Mouse (Mus musculus) left cerebral cortex, postnatal 25 days (tissue): ENCODE results near the gene Cers2. TPM values are rescaled to one million over a fixed set of nuclear protein-coding genes. Genes with fewer than 3 reads are reported as not detected.
"Not testable (repeated sequence)": the region's sequence is repeated elsewhere in the genome, so short reads cannot be mapped to it uniquely, and the experiment has no call there.

Source experiments
- DNase-seq, 2 experiments: peaks; one replicate each; pipeline ENCODE4 v3.0.0; 2022; ENCODE audit warnings: low spot score in 2 of 2, mixed read lengths in 1 of 2
- intact Hi-C: fragments of 180-260 bp; cut with DNase I; formaldehyde crosslinking; loops from one replicate; pipeline ENCODE4 v1.15.1; 2025
- total RNA-seq, 2 experiments: library from RNA; stranded (reverse); gene quantifications; 2 replicates each; pipeline ENCODE4 v1.2.3; 2021

Cers2 gene
- total RNA-seq, 2 experiments from 2014 or later: 44.5 to 48.9 TPM

DNA sequence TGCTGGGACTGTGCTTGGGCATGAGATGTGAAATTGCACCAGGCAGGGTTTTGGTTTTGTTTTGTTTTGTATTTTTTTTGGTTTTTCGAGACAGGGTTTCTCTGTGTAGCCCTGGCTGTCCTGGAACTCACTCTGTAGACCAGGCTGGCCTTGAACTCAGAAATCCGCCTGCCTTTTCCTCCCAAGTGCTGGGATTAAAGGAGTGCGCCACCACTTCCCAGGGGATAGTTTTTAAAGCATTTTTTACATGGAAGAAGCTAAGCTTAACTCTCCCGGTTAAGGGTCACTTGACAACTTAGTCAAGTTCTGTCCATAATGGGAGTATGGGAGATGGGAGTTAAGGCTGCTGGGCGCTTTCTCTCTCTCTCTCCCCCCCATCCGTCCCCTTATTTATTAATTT, 516 bp upstream of the Cers2 start:
- DNase-seq: no peak
- intact Hi-C loops: loop anchor here (2.0 kb wide), 1 partner anchor 31 kb away; the partner anchor contains the start of gene Prune1

DNA sequence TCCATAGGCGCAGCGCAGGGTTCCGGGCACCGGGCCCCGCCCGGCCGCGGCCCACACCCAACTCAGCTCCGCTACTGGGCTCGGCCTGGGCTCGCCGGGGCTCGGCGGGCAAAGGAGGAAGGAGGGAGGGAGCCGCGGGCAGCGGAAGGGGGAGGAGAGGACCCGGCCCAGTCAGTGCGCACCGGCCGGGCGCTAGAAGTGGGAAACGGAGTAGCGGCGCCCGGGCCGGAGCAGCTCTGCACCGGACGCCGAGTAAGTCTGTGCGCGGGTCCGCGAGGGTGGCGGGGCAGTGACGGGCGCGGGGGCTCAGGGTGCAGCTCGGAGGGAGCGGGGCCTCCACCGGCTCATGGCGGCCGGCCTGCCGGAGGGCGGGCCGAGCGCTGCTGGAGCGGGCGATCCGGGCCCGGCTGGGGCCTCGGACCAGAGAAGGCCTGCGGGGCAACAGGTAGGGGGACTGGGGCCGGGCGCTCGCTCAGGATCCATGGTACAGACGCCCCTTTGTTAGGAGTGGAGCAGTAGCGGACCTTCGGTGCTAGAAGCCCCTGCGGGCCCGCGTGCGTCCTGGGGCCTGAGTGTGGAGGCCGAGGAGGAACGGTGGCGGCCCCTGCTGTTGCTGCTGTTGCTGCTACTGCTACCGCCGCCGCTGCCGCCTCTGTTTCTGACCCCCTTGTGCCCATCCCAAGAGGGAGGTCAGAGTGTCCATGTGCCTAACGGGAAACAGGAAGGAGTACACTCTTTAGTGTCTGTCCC, 678 bp downstream of the Cers2 start:
- intact Hi-C loops: loop anchor here (2.0 kb wide), 1 partner anchor 32 kb away; the partner anchor contains the start of gene Prune1

DNA sequence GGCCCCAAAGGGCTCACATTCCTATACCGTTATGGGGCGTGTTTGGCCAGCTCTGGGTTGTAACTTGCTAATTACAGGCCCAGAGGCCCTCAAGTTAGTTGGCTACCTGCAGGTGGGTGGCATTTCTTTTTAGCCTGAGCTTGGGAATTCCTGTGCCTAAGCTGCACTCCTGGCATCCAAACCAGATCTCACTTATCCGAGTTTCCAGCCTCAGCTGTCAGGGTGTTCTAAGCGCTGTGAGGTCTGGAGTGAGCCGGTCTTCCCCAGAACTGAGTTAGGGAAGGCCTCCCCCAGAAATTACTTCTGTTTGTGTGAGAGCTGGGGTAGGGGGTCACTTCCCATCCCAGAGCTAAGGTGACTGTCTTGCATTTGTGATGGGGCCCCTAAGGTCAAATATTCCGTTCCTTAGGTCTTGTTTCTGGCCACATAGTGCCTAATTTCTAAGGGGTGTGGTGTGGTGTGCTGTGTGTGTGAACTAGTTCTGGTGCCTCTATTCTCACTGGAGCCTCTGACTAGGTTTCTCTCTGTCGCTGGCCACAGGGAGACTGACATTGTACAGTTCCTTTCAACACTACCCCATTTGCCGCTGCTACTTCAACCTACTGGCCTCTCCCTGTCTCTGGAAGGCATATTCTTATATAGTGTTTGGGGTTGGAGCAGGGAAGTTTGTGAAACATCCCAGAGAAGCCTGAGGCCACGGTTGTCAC, 1.4 kb downstream of the Cers2 start:
- intact Hi-C loops: loop anchor here (2.0 kb wide), 1 partner anchor 33 kb away; the partner anchor contains the start of gene Prune1

More for the DNA sequence above, 678 bp downstream of the Cers2 start:
- DNase-seq: peak; percentile 58 to 69

DNA sequence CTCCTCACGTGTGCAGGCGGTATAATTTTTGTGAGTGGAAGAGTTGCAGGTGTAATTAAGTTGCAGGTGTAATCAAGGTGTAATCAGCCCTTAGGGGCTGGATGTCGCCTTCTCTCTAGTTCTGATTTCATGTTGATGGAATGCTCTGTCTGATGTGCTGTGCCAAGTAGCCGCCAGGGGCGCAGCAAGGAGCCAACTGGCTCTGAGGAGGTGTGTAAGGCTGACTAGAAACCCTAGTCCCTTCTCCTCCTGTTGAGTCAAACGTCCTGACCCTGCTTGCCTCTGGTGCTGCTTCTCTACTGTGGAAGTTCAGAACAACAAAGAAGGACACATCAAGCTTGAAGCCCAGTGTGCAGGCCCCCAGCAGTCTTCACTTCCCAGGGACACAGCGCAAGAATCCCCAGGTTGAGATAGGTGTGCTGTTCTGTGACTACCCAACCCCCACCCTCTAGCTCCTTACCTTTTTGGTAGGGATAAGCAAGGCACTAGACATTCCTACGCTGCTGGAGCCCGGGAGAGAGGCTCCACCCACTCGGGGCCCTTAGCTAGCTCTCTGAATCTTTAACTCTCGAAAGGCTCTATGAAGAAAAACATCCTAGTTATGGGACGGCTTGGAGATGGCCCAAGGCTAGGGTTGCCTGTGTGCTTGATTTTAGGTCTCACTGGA, 3.0 kb downstream of the Cers2 start:
- intact Hi-C loops: no loop called here
- DNase-seq: peak; percentile 55 to 61

More for the DNA sequence above, 1.4 kb downstream of the Cers2 start:
- DNase-seq: no peak

DNA sequence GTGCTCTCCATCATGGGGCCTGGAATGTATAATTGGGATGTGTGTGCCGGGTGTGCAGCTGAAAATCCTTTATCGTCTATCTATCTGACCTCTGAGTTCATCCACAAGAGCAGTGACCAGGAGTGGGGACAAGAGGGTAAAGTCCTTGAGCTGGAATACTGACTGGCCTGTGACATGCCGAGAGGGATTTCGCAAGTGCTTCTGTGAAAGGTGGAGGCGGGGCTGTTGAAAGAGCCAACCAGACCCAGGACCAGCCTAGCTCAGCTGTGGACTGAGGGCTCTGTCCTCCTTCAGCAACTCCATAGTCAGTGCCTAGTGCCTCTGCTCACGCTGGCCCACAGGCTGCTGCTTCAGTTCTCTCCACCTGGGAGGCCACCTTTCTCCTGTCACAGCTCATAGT, 4.0 kb downstream of the Cers2 start:
- DNase-seq: no peak
- intact Hi-C loops: no loop called here

DNA sequence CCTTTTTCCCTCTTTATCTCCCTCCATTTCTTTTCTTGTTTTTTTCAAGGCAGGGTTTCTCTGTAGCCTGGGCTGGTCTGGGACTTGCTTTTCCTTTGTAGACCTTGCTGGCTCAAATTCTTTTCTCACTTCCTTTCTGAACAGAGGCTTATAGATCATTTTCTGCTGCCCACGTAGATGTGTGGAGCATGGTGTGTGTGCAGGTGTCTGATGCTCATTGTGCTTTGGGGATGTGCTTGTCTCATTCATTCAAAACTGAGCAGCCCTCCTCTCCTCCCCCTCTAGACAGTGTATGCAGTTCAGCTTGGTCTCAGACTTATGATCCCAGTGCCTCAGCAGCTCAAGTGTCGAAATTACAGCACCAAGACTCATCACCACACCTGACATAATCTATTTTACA, 4.5 kb downstream of the Cers2 start:
- intact Hi-C loops: no loop called here
- no peak for DNase-seq

DNA sequence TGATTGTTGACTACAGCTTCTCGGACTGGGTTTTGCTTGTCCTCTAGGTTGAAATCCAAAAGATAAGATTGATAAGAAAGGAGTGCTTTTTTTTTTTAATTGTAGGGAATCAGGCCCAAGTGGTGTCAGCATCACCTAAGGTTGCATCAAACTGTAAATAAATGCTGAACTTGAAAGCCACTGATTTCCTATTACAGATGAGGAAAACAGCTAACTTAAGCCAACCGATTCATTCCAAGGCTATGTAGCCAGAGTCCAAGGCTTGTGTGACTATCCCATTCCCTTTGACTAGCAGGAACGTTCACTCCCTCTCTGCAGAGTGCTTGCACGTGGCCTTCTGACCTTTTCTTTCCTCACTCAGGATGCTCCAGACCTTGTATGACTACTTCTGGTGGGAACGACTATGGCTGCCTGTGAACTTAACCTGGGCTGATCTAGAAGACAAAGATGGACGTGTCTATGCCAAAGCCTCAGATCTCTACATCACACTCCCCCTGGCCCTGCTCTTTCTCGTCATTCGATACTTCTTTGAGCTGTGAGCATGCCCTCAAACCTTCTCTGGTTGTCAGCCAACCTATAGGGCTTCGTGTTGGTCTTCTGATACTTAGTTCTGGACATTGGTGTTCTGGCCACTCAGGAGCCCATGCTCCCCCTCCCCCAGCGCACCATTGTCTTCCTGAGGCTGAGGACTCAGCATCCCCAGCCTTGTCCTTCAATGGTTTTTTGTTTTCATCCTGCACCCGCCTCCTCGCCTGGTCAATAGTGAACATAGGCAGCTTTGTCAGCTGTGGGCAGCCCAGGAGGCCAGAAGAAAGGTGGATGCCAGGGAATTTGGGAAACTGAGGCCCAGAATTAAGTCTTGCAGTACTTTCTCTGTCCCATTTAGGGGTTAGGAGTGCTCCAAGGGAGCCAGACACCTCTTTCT, 5.4 kb downstream of the Cers2 start:
- intact Hi-C loops: no loop called here
- peak in 1 of 2 experiments; percentile 23 for DNase-seq

DNA sequence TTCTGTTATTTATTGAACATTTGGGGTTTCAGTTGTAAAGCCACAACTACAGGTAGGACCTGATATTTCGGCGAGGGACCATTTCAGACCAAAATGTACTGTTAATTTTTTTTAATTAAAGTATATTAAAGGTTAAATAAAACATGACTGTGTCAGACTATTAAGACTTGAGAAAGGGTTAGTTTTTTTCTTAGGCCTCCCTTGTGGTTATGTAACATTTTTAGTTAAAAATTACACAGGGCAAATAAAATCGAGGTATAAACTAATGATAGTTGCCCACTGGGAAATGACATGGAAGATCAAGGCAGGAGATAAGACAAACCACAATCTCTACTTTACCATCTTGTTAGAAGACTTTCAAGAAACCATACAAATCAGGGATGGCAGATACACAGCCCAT, 8.8 kb downstream of the Cers2 start:
- intact Hi-C loops: no loop called here
- DNase-seq: no peak

DNA sequence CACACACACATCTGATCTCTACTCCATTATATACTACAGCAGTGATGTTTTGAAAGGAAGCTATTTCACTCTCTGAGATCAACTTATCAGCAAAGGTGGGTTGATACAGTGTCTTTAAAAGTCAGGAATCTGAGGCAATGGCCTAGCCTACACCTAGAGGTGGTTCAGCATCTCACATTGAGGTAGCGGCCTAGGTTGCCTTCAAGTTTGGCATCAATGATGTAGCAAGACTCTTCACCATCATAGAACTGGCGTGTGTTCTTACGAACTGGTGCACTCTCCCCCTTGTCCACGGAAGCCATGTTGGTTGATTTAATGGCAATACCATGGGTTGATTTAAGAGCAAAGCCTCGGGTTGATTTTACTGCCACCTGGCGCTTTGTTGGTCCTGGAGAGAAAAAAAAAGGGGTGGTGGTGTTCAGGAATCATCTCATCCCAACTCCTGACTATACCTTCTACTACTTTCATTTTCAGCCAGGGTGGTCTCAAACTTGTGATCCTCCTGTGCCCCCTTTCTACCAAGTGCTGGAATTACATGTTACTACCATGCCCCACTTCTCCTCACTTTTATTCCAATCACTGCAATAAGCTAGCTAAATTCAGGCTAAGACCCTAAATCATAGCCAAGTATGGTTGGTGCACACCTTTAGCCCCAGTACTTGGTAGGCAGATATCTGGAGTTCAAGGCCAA, 10.0 kb downstream of the Cers2 start:
- intact Hi-C loops: no loop called here

DNA sequence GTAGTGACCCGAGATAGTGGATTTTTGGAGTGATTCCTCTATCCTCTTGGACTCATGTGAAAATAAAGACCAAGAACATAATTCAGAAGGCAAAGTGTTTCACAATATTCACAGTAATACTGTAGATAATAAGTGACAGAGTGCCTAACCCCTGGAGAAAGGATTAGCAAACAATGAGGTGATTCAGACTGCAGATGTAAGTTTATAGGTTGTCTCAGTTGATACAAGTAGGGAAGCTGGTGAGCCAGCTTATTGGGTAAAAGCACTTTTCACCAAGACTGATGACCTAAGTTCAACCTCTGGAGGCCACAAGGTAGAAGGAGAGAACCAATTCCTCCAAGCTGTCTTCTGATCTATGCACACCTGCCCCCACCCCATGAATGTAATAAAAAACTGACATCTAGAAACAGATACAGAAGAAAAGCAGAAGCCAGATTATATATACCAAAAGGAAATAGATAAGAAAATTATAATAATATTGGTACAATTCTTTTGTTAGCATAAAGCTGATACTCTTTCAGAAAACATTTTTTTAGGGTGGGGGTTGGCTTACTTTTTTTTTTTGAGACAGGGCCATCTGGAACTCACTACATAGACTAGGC, 14.3 kb downstream of the Cers2 start:
- no peak for DNase-seq
- intact Hi-C loops: no loop called here

More for the DNA sequence above, 10.0 kb downstream of the Cers2 start:
- no peak for DNase-seq

DNA sequence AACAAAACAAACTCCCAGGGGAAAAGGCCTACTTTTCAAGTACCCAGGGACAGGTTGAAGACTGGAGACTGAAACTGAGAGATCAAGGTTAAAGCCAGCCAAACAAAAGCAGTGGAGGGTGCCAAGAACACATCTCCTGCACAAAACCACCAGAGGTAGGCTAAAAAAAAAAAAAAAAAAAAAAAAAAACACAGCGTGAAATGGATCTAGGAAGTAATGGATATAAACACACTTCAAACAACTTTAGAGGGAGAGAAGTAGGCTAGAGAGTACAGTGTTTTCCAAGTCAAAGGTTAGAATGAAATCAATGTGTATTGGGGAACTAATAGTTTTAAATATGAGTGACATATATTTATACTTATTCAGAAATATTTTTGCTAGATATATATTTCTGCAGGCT, 16.9 kb downstream of the Cers2 start:
- intact Hi-C loops: no loop called here
- no peak for DNase-seq

DNA sequence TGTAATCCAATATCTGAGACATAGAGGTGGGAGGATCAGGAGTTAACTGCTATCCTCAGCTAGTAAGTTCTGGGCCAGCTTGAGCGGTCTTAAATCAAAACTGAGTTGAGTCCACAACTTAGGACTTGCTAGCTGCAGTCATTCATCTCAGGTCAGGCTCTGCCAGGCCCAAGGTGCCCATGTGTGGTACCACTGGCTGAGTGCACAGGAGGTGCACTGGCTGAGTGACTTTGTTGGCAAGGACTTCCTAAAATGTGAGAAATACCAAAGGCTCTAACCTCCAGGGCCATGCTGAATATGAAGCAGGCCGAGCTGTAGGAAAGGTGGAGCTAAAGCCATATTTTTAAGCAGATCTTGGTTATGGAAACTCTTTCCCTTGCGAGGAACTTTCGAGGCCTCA, 22.8 kb downstream of the Cers2 start:
- intact Hi-C loops: no loop called here
- DNase-seq: no peak

DNA sequence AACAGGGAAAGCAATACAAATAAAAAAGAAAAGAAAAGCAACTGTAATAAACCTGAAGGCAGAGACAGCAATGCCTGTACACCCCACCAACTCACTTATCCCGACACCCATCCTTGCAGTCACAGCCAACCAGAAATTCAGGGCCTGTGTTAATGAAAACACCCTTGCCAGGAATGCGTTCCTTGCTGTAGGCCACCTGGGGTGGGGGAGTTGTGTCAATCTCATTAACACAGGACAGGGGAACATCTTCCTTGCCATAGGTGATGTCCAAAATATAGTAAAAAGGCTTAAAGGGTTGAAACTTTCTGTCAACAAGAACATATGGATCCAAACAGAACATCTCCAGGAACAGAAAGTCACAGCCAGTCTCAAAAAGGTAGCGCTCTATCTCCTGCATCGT, 23.7 kb downstream of the Cers2 start:
- intact Hi-C loops: no loop called here
- no peak for DNase-seq

DNA sequence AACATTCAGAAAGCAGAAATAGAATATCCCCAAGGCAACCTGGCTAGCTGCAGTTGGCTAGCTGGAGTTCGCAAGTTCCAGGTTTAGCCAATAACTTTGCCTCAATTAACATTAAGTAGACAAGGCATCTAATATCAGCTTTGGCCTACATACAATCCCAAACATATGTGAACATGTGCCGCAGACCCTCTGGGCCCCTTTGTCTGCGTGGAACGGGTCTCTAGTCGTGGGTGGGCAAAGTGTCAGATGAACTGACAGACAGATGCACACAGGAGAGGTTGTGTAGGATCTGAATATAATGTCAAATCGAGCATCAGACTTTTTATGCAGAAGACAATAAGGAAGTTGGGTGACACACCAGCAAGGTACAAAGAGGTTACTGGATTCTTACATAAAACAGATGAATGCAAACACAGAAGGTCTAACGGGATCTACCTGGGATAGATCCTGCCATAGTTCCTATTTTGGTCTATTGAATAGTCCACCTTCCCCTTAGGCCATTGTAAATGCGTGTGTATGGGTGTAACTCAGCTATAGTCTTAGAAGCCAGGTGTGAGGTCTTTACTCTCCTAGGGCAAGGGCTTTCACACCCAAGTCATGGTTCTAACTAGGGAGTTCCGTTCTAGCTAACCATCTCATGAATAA, 28.9 kb downstream of the Cers2 start:
- not testable (repeated sequence) for DNase-seq
- intact Hi-C loops: loop anchor here (5.0 kb wide), 1 partner anchor 489 kb away; no protein-coding TSS in a partner anchor

DNA sequence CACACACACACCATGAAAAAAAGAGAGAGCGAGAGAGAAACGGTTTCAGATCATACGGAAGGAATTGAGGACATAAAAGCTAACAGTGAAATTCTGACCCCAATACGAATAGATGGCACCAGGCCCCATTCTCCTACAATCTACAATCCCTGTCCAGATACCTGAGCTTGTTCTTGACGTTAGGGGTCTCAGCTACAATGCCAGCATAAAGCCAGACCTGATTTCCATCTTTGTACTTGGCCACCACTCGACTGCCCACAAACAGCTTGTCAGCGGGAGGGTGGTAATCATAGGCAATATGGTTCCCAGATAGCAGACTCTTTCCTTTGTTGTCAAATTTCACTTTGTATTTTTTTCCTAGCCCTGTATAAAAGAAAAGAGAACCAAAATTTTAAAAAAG, 31.9 kb downstream of the Cers2 start:
- intact Hi-C loops: no loop called here
- DNase-seq: no peak

DNA sequence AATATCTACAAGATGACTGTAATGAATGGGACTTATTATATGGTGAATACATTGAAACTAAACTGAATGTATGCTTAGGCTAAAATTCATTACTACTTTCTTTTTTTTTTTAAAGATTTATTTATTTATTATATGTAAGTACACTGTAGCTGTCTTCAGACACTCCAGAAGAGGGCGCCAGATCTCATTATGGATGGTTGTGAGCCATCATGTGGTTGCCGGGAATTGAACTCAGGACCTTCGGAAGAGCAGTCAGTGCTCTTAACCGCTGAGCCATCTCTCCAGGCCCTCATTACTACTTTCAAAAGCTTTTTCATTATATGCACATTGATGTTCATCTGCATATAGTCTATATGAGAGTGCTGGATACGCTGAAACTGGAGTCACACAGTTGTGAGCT, 33.8 kb downstream of the Cers2 start:
- not testable (repeated sequence) for DNase-seq
- intact Hi-C loops: loop anchor here (2.0 kb wide), 1 partner anchor 102 kb away; no protein-coding TSS in a partner anchor

DNA sequence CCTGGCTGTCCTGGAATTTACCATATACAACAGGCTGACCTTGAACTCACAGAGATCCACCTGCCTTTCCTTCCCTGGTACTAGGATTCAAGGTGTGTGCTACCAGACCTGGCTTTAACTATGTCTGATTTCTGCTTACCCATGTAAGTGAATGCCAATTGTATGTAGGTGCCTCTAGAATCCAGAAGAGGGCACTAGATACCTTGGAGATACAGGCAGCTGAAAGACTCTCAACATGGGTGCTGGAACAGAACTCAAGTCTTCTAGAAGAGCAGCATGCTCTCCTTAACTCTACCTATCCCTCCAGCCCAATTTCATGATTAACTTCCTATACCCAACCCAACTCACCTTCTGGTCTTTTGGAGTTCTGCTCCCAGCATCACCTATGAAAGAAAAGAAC, 34.9 kb downstream of the Cers2 start:
- intact Hi-C loops: loop anchor here (2.0 kb wide), 1 partner anchor 101 kb away; no protein-coding TSS in a partner anchor
- peak in 1 of 2 experiments; percentile 30 for DNase-seq
